Mouse (Mus musculus): ENCODE results near the gene Ncoa3. TPM values are rescaled to one million over a fixed set of nuclear protein-coding genes. Genes with fewer than 3 reads are reported as not detected.

The Ncoa3 gene
- total RNA-seq, 2 experiments from 2014 or later = 24.6 to 42.8 TPM

- no peak for DNase-seq
Measured at GRCm38 (mm10) chr2:166034967-166035490, 42.6 kb downstream of the Ncoa3 start.

- peak; percentile 65 to 75 for DNase-seq
Measured at GRCm38 (mm10) chr2:166035725-166036124, 43.3 kb downstream of the Ncoa3 start.

- DNase-seq = no peak
Measured at GRCm38 (mm10) chr2:166039681-166040080, 47.2 kb downstream of the Ncoa3 start.

- no peak for DNase-seq
Measured at GRCm38 (mm10) chr2:166042542-166042941, 50.1 kb downstream of the Ncoa3 start.

- no peak for DNase-seq
Measured at GRCm38 (mm10) chr2:166045006-166045405, 52.6 kb downstream of the Ncoa3 start.

GRCm38 (mm10) chr2:166045549-166046501, 53.4 kb downstream of the Ncoa3 start:
- peak; percentile 24 to 26 for DNase-seq

- no peak for DNase-seq
Measured at GRCm38 (mm10) chr2:166047931-166048330, 55.5 kb downstream of the Ncoa3 start.

- no peak for DNase-seq
Measured at GRCm38 (mm10) chr2:166048852-166049251, 56.4 kb downstream of the Ncoa3 start.

- DNase-seq = no peak
Measured at GRCm38 (mm10) chr2:166051421-166051820, 59.0 kb downstream of the Ncoa3 start.

GRCm38 (mm10) chr2:166051966-166052365, 59.5 kb downstream of the Ncoa3 start:
- no peak for DNase-seq

- DNase-seq = no peak
Measured at GRCm38 (mm10) chr2:166054002-166054539, 61.6 kb downstream of the Ncoa3 start.

GRCm38 (mm10) chr2:166059684-166060423, 67.4 kb downstream of the Ncoa3 start:
- peak; percentile 54 to 77 for DNase-seq

- no peak for DNase-seq
Measured at GRCm38 (mm10) chr2:166062008-166062407, 69.6 kb downstream of the Ncoa3 start.

- no peak for DNase-seq
Measured at GRCm38 (mm10) chr2:166062431-166062830, 70.0 kb downstream of the Ncoa3 start.

- DNase-seq = no peak
Measured at GRCm38 (mm10) chr2:166066434-166066833, 74.0 kb downstream of the Ncoa3 start.

GRCm38 (mm10) chr2:166068261-166068660, 75.8 kb downstream of the Ncoa3 start:
- no peak for DNase-seq

- no peak for DNase-seq
Measured at GRCm38 (mm10) chr2:166069164-166069563, 76.7 kb downstream of the Ncoa3 start.

GRCm38 (mm10) chr2:166069738-166070137, 77.3 kb downstream of the Ncoa3 start:
- DNase-seq = no peak

- DNase-seq = no peak
Measured at GRCm38 (mm10) chr2:166071481-166071880, 79.0 kb downstream of the Ncoa3 start.

- no peak for DNase-seq
Measured at GRCm38 (mm10) chr2:166071889-166072288, 79.5 kb downstream of the Ncoa3 start.

GRCm38 (mm10) chr2:166073082-166073481, 80.6 kb downstream of the Ncoa3 start:
- no peak for DNase-seq

- no peak for DNase-seq
Measured at GRCm38 (mm10) chr2:166074322-166074721, 81.9 kb downstream of the Ncoa3 start.

Data from adrenal gland, postnatal 36 days (tissue).